Mouse (Mus musculus) hindbrain, embryonic 10.5 days (tissue): ENCODE data around the gene Foxn3. TPM values are rescaled to one million over a fixed set of nuclear protein-coding genes. Genes with fewer than 3 reads are reported as not detected.
"Not testable (repeated sequence)": the region's sequence is repeated elsewhere in the genome, so short reads cannot be mapped to it uniquely, and the experiment has no call there.

Source experiments
- DNase-seq: peaks from one replicate; pipeline ENCODE4 v3.0.0-alpha.2; 2017; ENCODE audit warnings: low spot score
- H3K27ac ChIP-seq: fragments of 300-500 bp; sonication (generic); 2 replicates; pipeline ENCODE4 v1.5.1; 2016; ENCODE audit warnings: mild to moderate bottlenecking, moderate library complexity
- H3K27me3 ChIP-seq: fragments of 300-500 bp; sonication (generic); 2 replicates; pipeline ENCODE4 v1.6.1; 2016; ENCODE audit warnings: mild to moderate bottlenecking; ENCODE audit not compliant: poor library complexity, insufficient read depth, severe bottlenecking
- H3K36me3 ChIP-seq: fragments of 300-500 bp; sonication (generic); 2 replicates; pipeline ENCODE4 v1.6.1; 2016; ENCODE audit warnings: mild to moderate bottlenecking, moderate library complexity
- H3K4me1 ChIP-seq: fragments of 300-500 bp; sonication (generic); replicated peaks from 2 replicates; pipeline ENCODE4 v1.6.1; 2016; ENCODE audit warnings: mild to moderate bottlenecking
- H3K4me3 ChIP-seq: fragments of 300-500 bp; sonication (generic); 2 replicates; pipeline ENCODE4 v1.5.1; 2016; ENCODE audit warnings: mild to moderate bottlenecking, moderate library complexity
- H3K9me3 ChIP-seq: fragments of 300-500 bp; sonication (generic); 2 replicates; pipeline ENCODE4 v1.6.1; 2016; ENCODE audit warnings: mild to moderate bottlenecking, moderate library complexity
- WGBS: fragments of 180-500 bp; shearing (Covaris S2); methylation state at CpG from one replicate; pipeline ENCODE4 v1.1.7; 2016; 5-methylcytosine and 5-hydroxymethylcytosine counted together
- polyA plus RNA-seq: library from polyadenylated mRNA; unstranded; fragments of >200 nt; fragmentation: Nextera tagmentation; extraction: Ambion mirVana; gene quantifications from 2 replicates; pipeline ENCODE4 v1.2.1, GENCODE M21; 2016

Gene Foxn3
- polyA plus RNA-seq, 1 experiment from 2014 or later = 56.3 TPM

DNA sequence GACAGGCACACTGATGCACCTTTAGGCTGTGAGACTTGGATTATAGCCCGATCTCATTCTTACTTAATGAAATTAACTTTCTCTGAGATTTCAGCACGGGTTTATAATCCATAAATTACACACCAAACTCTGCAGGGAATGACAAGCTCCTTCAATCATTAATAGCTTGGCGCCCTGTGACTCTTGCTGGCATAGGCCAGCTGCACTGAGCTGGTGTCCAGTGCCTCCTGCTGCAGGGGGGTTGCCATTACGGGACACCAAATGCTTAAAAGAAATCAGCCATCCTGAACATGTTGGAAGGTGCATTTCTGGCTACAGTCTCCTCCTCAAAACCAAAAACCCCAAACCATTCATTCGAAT lies 364.3 kb downstream of the Foxn3 start:
- no peak for DNase-seq
- no peak overlapping the region for H3K27ac ChIP-seq
- no peaks in the 10 kb centered on the region for H3K27me3 ChIP-seq
- H3K4me3 ChIP-seq = no peak overlapping the region
- H3K9me3 ChIP-seq = no peaks in the 10 kb centered on the region
- WGBS = 85% methylated on average over 5 of the region's 5 CpGs
- H3K36me3 ChIP-seq = peaks cover 19% of the 10 kb centered on the region
- H3K4me1 ChIP-seq = peaks cover 22% of the 10 kb centered on the region; the same call in 1 of the 2 replicates

- no peak overlapping the region for H3K27ac ChIP-seq
- H3K36me3 ChIP-seq = peaks cover 19% of the 10 kb centered on the region
- peaks cover 22% of the 10 kb centered on the region; the same call in 1 of the 2 replicates for H3K4me1 ChIP-seq
- no peaks in the 10 kb centered on the region for H3K9me3 ChIP-seq
- no peak for DNase-seq
- H3K27me3 ChIP-seq = no peaks in the 10 kb centered on the region
- 83% methylated on average over 12 of the region's 12 CpGs for whole genome bisulfite sequencing
- H3K4me3 ChIP-seq = no peak overlapping the region
Measured at GRCm38 (mm10) chr12:99198428-99199123, 364.8 kb downstream of the Foxn3 start.

GRCm38 (mm10) chr12:99197031-99197430 lies 366.4 kb downstream of the Foxn3 start:
- peaks cover 31% of the 10 kb centered on the region for H3K4me1 ChIP-seq
- 89% methylated on average over 7 of the region's 7 CpGs for WGBS
- no peak for DNase-seq
- no peak overlapping the region for H3K4me3 ChIP-seq
- H3K36me3 ChIP-seq = peaks cover 19% of the 10 kb centered on the region
- H3K27me3 ChIP-seq = no peaks in the 10 kb centered on the region
- H3K27ac ChIP-seq = no peak overlapping the region
- H3K9me3 ChIP-seq = no peaks in the 10 kb centered on the region

DNA sequence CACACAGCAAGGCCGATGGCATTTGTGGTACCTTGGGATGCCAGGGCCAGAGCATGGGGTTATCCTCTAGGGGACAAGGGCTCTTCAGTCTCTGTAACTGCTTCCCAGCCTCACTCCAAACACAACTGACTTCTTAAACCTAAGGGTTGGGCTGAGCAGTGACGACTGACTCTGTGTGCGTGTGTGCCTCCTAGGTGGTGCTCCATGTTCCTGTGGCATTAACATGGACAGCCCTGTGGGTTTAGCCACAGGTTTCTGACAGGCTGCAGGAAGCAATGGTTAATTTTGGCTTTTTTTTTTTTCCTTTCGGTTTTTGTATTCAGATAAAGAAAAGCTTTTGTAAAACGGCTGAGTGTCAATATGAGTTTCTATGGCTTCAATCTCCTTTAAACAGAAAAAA lies 367.7 kb downstream of the Foxn3 start:
- H3K4me3 ChIP-seq = no peak overlapping the region
- no peak overlapping the region for H3K27ac ChIP-seq
- H3K36me3 ChIP-seq = peaks cover 23% of the 10 kb centered on the region
- H3K4me1 ChIP-seq = peaks cover 30% of the 10 kb centered on the region
- no peak for DNase-seq
- H3K9me3 ChIP-seq = no peaks in the 10 kb centered on the region
- H3K27me3 ChIP-seq = no peaks in the 10 kb centered on the region
- WGBS = 87% methylated on average over 5 of the region's 5 CpGs

- 95% methylated on average over 17 of the region's 17 CpGs for WGBS
- not testable (repeated sequence) for H3K9me3 ChIP-seq, H3K27ac ChIP-seq, H3K27me3 ChIP-seq, H3K4me3 ChIP-seq, DNase-seq
- H3K4me1 ChIP-seq = peaks cover 17% of the 10 kb centered on the region
- peaks cover 23% of the 10 kb centered on the region for H3K36me3 ChIP-seq
Measured at GRCm38 (mm10) chr12:99194120-99194519, 369.3 kb downstream of the Foxn3 start.

DNA sequence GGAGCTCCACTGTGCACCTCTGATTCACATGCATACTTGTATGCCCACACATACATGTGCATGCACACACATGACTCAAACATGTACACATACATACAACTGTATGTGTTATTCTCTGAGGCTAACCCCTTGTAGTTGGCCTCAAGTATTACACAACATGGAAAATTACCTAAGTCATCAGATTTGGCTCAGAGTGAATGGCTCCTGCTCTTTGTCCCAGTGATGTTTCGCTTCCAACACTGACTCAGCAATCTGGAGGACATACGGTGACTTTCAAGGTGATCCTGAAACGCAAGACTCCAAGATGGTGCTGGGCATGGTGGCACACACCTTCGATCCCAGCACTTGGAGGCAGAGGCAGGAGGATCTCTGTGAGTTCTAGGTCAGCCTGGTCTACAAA lies 375.7 kb downstream of the Foxn3 start:
- H3K4me1 ChIP-seq = peaks cover 7% of the 10 kb centered on the region; the same call in 1 of the 2 replicates
- H3K27me3 ChIP-seq = no peaks in the 10 kb centered on the region
- H3K36me3 ChIP-seq = peaks cover 4% of the 10 kb centered on the region; the same call in 1 of the 2 replicates
- WGBS = 93% methylated on average over 4 of the region's 4 CpGs
- no peak for DNase-seq
- no peaks in the 10 kb centered on the region for H3K9me3 ChIP-seq
- H3K4me3 ChIP-seq = no peak overlapping the region
- H3K27ac ChIP-seq = no peak overlapping the region

DNA sequence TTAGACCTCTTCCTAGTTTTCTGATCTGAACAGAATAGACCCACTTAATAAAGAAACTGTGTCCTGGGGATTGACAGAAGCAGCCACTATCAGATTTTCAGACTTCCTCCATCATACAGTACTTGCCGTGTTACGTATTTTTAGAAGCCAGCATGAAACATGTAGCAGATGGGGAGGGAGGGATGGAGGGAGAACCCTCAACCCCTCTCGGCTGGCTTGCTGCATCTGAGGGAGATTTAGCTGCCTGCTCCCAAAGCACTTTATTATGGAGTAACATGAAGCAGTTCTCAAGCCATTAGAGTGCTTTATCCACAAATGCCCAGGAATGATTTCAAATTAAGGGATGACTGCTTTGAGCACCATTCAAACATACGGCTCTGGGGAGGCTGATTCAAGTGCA lies 377.1 kb downstream of the Foxn3 start:
- Histone ChIP-seq H3K36me3 (peaks cover 4% of the 10 kb centered on the region; the same call in 1 of the 2 replicates), H3K4me1 (peaks cover 7% of the 10 kb centered on the region; the same call in 1 of the 2 replicates), H3K27me3 (no peaks in the 10 kb centered on the region), H3K27ac (no peak overlapping the region), H3K4me3 (no peak overlapping the region), H3K9me3 (no peaks in the 10 kb centered on the region)
- 79% methylated on average over 4 of the region's 4 CpGs for WGBS
- no peak for DNase-seq

DNA sequence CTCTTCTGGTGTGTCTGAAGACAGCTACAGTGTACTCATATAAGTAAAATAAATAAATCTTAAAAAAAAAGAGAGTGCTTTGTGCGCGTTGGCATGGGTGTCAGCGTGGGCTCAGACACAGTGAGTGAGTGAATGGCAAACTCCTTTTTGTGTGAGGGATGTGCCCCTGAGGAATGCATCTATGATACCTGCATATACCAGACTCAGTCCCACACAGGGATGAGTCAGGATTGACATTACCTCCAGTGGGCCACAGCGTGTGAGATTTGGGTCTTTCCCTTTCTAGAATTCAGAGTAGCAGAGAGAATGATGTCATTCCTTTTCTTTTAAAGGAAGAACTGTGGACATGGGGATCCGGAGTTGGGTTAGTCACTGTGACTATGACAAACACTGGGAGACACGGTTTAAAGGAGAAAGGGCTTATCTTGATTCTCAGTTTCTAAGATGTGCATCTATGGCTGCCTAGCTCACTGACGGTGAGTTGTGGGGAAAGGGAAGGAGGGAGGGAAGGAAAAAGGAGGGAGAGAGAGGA lies 380.1 kb downstream of the Foxn3 start:
- H3K9me3 ChIP-seq = peaks cover 8% of the 10 kb centered on the region; the same call in 1 of the 2 replicates
- DNase-seq = no peak
- no peaks in the 10 kb centered on the region for H3K36me3 ChIP-seq
- 88% methylated on average over 7 of the region's 7 CpGs for WGBS
- H3K27ac ChIP-seq = no peak overlapping the region
- no peak overlapping the region for H3K4me3 ChIP-seq
- H3K4me1 ChIP-seq = peaks cover 12% of the 10 kb centered on the region; the same call in 1 of the 2 replicates
- no peaks in the 10 kb centered on the region for H3K27me3 ChIP-seq

DNA sequence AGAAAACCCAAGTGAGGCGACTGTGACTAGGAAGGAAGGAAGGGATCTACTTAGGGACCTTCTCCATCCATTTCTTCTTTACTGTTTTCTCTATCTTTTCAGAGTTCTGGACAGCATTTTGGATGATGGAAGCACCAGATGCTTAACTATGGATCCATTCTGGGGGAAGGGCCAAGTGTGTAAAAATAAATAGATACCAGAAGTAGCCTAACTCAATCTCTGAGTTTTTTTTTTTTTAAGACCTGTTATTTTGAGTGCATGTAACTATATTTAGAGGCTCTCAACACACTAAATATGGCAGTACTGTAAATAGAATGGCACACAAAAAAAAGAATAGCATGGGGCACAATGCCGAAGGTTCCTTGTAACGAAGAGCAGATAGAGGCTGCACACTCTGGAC lies 381.0 kb downstream of the Foxn3 start:
- H3K27ac ChIP-seq = no peak overlapping the region
- H3K27me3 ChIP-seq = no peaks in the 10 kb centered on the region
- 89% methylated on average over 3 of the region's 3 CpGs for WGBS

GRCm38 (mm10) chr12:99180234-99180824 lies 383.1 kb downstream of the Foxn3 start:
- Histone ChIP-seq H3K27ac (no peak overlapping the region), H3K9me3 (peaks cover 8% of the 10 kb centered on the region; the same call in 1 of the 2 replicates), H3K4me1 (peaks cover 4% of the 10 kb centered on the region; the same call in 1 of the 2 replicates), H3K36me3 (no peaks in the 10 kb centered on the region), H3K4me3 (no peak overlapping the region), H3K27me3 (no peaks in the 10 kb centered on the region)
- 64% methylated on average over 3 of the region's 3 CpGs for WGBS
- DNase-seq = no peak

More for the DNA sequence above, 381.0 kb downstream of the Foxn3 start:
- DNase-seq = no peak
- peaks cover 8% of the 10 kb centered on the region; the same call in 1 of the 2 replicates for H3K9me3 ChIP-seq
- no peaks in the 10 kb centered on the region for H3K36me3 ChIP-seq
- H3K4me1 ChIP-seq = peaks cover 12% of the 10 kb centered on the region; the same call in 1 of the 2 replicates
- no peak overlapping the region for H3K4me3 ChIP-seq

- no peak overlapping the region for H3K4me3 ChIP-seq
- H3K36me3 ChIP-seq = no peaks in the 10 kb centered on the region
- peaks cover 4% of the 10 kb centered on the region; the same call in 1 of the 2 replicates for H3K4me1 ChIP-seq
- H3K9me3 ChIP-seq = peaks cover 14% of the 10 kb centered on the region; the same call in 1 of the 2 replicates
- H3K27me3 ChIP-seq = no peaks in the 10 kb centered on the region
- DNase-seq = no peak
- H3K27ac ChIP-seq = no peak overlapping the region
- WGBS = 76% methylated on average over 11 of the region's 11 CpGs
Measured at GRCm38 (mm10) chr12:99174979-99175621, 388.3 kb downstream of the Foxn3 start.

GRCm38 (mm10) chr12:99172170-99172569 lies 391.2 kb downstream of the Foxn3 start:
- no peak for DNase-seq
- no peaks in the 10 kb centered on the region for H3K36me3 ChIP-seq
- no peak overlapping the region for H3K27ac ChIP-seq
- 0 out of 2 replicates have a peak, but pooled peaks cover 6% of the 10 kb centered on the region for H3K9me3 ChIP-seq
- H3K4me3 ChIP-seq = no peak overlapping the region
- 83% methylated on average over 5 of the region's 5 CpGs for WGBS
- no peaks in the 10 kb centered on the region for H3K27me3 ChIP-seq
- peaks cover 4% of the 10 kb centered on the region; the same call in 1 of the 2 replicates for H3K4me1 ChIP-seq
